In the genomic region with DNA sequence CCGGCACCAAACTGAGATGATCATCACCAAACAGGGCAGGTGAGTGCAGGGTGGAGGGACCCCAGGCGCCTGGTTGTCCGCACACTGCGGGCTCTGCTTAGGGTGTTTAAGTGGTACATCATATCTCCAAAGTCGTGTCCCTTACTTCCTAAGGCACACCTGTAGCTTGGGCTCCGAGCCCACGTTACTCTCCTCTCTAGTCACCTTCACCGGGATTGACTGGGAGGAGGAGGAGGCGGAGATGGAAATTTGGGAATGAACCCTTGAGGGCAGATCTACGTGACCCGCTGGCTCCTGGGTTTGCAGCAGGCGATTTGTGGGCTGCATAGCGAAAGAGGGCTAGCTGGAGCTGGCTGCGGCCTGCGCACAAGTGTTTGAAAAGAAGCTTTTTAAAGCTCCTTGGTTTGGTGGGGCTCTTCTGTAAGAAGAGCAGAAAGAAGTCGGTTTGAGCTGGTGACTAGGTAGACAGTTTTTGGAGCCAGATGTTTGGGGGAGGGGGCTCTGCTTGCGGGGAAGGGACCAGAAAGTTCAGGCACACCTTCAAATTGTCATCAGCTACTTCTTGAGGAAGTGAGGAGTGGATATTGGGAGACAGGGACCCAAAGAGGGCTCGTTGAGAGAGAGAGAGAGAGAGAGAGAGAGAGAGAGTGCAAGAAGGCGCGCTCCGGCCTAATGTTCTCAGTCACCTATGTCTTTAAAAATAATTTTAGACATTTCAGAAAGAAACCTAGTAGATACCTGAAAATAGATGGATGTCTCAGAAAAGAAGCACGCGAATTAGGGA, we compare ENCODE assay signal across 9 mouse cellular contexts. TPM values are rescaled to one million over a fixed set of nuclear protein-coding genes. Genes with fewer than 3 reads are reported as not detected.
DNase-seq lines count a peak whose midpoint lies in the region; ATAC-seq lines count a peak whose summit lies in the region.
"Had no signal": no experiment of that assay in that cellular context is flagged by ENCODE, and none has a peak within 500 bp of the region (broad histone marks: within the 10 kb centered on the region; RNA-seq: fewer than 3 reads in every experiment).

No protein-coding gene starts in this region.

- H3K4me1 ChIP-seq in heart, embryonic 12.5 days (replicated peaks), result peaks cover 30% of the 10 kb centered on the region
- peaks cover 33% of the 10 kb centered on the region for H3K4me1 ChIP-seq in hindbrain, embryonic 13.5 days (replicated peaks)
- peaks cover 27% of the 10 kb centered on the region for H3K4me1 ChIP-seq in midbrain, embryonic 12.5 days

- ATAC-seq in heart, embryonic 12.5 days (ENCODE audit: insufficient number of reproducible peaks, low FRiP score), result no peak
- ATAC-seq in hindbrain, embryonic 13.5 days (ENCODE audit: low FRiP score), result no peak
- no peak for ATAC-seq in midbrain, embryonic 12.5 days (ENCODE audit: low FRiP score, low read depth)

- 7% methylated on average over 23 of the region's 23 CpGs for WGBS in heart, embryonic 12.5 days
- 5% methylated on average over 23 of the region's 23 CpGs for WGBS in hindbrain, embryonic 13.5 days
- 1% methylated on average over 23 of the region's 23 CpGs for WGBS in midbrain, embryonic 12.5 days

- H3K9me3 ChIP-seq in heart, embryonic 12.5 days (replicated peaks), result no peaks in the 10 kb centered on the region
- no peaks in the 10 kb centered on the region for H3K9me3 ChIP-seq in hindbrain, embryonic 13.5 days
- H3K9me3 ChIP-seq in midbrain, embryonic 12.5 days, result no peaks in the 10 kb centered on the region

- intact Hi-C loops in heart, postnatal 36 days (cut with DNase I), result no loop called here

- peak overlapping the region; percentile 52; the same call in 1 of the 2 replicates for H3K4me3 ChIP-seq in heart, embryonic 12.5 days
- H3K4me3 ChIP-seq in hindbrain, embryonic 13.5 days, result peak overlapping the region; percentile 34; the same call in 1 of the 2 replicates
- peak overlapping the region; percentile 37 for H3K4me3 ChIP-seq in midbrain, embryonic 12.5 days
- H3K4me3 ChIP-seq: myocyte had no signal

- no peak overlapping the region for H3K27ac ChIP-seq in heart, embryonic 12.5 days (ENCODE audit: poor library complexity, severe bottlenecking)
- H3K27ac ChIP-seq in hindbrain, embryonic 13.5 days, result no peak overlapping the region
- H3K27ac ChIP-seq in midbrain, embryonic 12.5 days (replicated peaks), result no peak overlapping the region

- peaks cover 88% of the 10 kb centered on the region for H3K27me3 ChIP-seq in heart, embryonic 12.5 days (replicated peaks)
- H3K27me3 ChIP-seq in hindbrain, embryonic 13.5 days, result peaks cover 97% of the 10 kb centered on the region
- peaks cover 95% of the 10 kb centered on the region for H3K27me3 ChIP-seq in midbrain, embryonic 12.5 days

- H3K9ac ChIP-seq in heart, embryonic 12.5 days, result no peak overlapping the region
- no peak overlapping the region for H3K9ac ChIP-seq in hindbrain, embryonic 13.5 days
- H3K9ac ChIP-seq in midbrain, embryonic 12.5 days (replicated peaks), result no peak overlapping the region

- no peaks in the 10 kb centered on the region for H3K36me3 ChIP-seq in heart, embryonic 12.5 days
- no peaks in the 10 kb centered on the region for H3K36me3 ChIP-seq in hindbrain, embryonic 13.5 days
- H3K36me3 ChIP-seq in midbrain, embryonic 12.5 days, result no peaks in the 10 kb centered on the region

- DNase-seq in heart, postnatal 36 days, result no peak
- DNase-seq in ZHBTc4 (ENCODE audit: low read depth, low spot score), result peak; percentile 70
- DNase-seq in layer of hippocampus, adult 11-12 months (ENCODE audit: low spot score), result no peak
- DNase-seq in left cerebral cortex, adult 8-10 months (ENCODE audit: low spot score in 2 of 2), result no peak
- DNase-seq in layer of hippocampus, adult 9-11 months, result no peak

- peak overlapping the region; percentile 84 for H3K4me2 ChIP-seq in heart, embryonic 12.5 days
- peak overlapping the region; percentile 53; the same call in 1 of the 2 replicates for H3K4me2 ChIP-seq in hindbrain, embryonic 13.5 days
- H3K4me2 ChIP-seq in midbrain, embryonic 12.5 days (replicated peaks), result peak overlapping the region; percentile 54

RNA-seq across cellular contexts. Expression of gene Eomes, which starts 1.7 kb away (rescaled TPM):
- 0.08 and 0.11 TPM in 2 replicates for polyA plus RNA-seq in heart, embryonic 12.5 days (2016; fragmentation: Nextera tagmentation; extraction: Ambion mirVana)
- under 1 TPM in 1 of 2 experiments, not detected in 1; 0.08 TPM for total RNA-seq in heart, postnatal 36 days (2021)
- polyA plus RNA-seq in hindbrain, embryonic 13.5 days (2015; fragmentation: Nextera tagmentation; extraction: Ambion mirVana), result 0.43 and 0.65 TPM in 2 replicates
- polyA plus RNA-seq in midbrain, embryonic 12.5 days (2016; fragmentation: Nextera tagmentation; extraction: Ambion mirVana), result 0.85 and 2.9 TPM in 2 replicates
- total RNA-seq in left cerebral cortex, adult 8-10 months (2022), result 1 to 10 TPM in 1 of 4 experiments, under 1 TPM in 3; 0.18 to 1.0 (median 0.32) TPM

RNA-seq across cellular contexts. Expression of gene Golga4, which starts 26.4 kb away (rescaled TPM):
- polyA plus RNA-seq in heart, embryonic 12.5 days (2016; fragmentation: Nextera tagmentation; extraction: Ambion mirVana), result 74.8 and 75.5 TPM in 2 replicates
- total RNA-seq in heart, postnatal 36 days (2021), result 100 to 1,000 TPM; 303 to 350 TPM
- 47.9 and 49.5 TPM in 2 replicates for polyA plus RNA-seq in hindbrain, embryonic 13.5 days (2015; fragmentation: Nextera tagmentation; extraction: Ambion mirVana)
- 69.3 and 70.9 TPM in 2 replicates for polyA plus RNA-seq in midbrain, embryonic 12.5 days (2016; fragmentation: Nextera tagmentation; extraction: Ambion mirVana)
- total RNA-seq in left cerebral cortex, adult 8-10 months (2022), result 100 to 1,000 TPM in 2 of 4 experiments, 10 to 100 TPM in 2; 97.1 to 109 (median 99.4) TPM
